Mouse (Mus musculus): ENCODE results near the gene Prmt7. TPM values are rescaled to one million over a fixed set of nuclear protein-coding genes. Genes with fewer than 3 reads are reported as not detected.

The Prmt7 gene
- polyA plus RNA-seq (2016; fragmentation: Nextera tagmentation; extraction: Ambion mirVana): 43.2 and 45.6 TPM in 2 replicates

GRCm38 (mm10) chr8:106210821-106211345 is at the start of gene Prmt7, which contains the start of gene Slc7a6os:
TSS of gene Prmt7 (plus strand) at chr8:106210936.
TSS of gene Slc7a6os (minus strand) at chr8:106210935.
- peak; percentile 96 for ATAC-seq
- H3K9ac ChIP-seq: peak within 1 kb of the TSS; percentile 85
- peaks cover 27% of the 10 kb centered on the region for H3K4me1 ChIP-seq
- WGBS (ENCODE audit: insufficient replicate concordance): 0% methylated on average over 52 of the region's 52 CpGs
- peak within 1 kb of the TSS; percentile 72 for H3K4me3 ChIP-seq
- no peaks in the 10 kb centered on the region for H3K9me3 ChIP-seq (replicated peaks)
- no peaks in the 10 kb centered on the region for H3K27me3 ChIP-seq (replicated peaks)
- peak within 1 kb of the TSS; percentile 85 for H3K27ac ChIP-seq
- peaks cover 62% of the 10 kb centered on the region for H3K36me3 ChIP-seq
- peak within 1 kb of the TSS; percentile 85 for H3K4me2 ChIP-seq

GRCm38 (mm10) chr8:106163251-106163650 is 47.5 kb upstream of the Prmt7 start:
- WGBS (ENCODE audit: insufficient replicate concordance): 82% methylated on average over 9 of the region's 9 CpGs
- H3K4me2 ChIP-seq: no peak overlapping the region
- H3K4me3 ChIP-seq: no peak overlapping the region
- peaks cover 11% of the 10 kb centered on the region for H3K4me1 ChIP-seq
- H3K36me3 ChIP-seq: peaks cover 57% of the 10 kb centered on the region
- peaks cover 8% of the 10 kb centered on the region; the same call in 1 of the 2 replicates for H3K27me3 ChIP-seq (replicated peaks)
- no peak overlapping the region for H3K27ac ChIP-seq
- no peaks in the 10 kb centered on the region for H3K9me3 ChIP-seq (replicated peaks)
- no peak for ATAC-seq
- no peak overlapping the region for H3K9ac ChIP-seq

DNA sequence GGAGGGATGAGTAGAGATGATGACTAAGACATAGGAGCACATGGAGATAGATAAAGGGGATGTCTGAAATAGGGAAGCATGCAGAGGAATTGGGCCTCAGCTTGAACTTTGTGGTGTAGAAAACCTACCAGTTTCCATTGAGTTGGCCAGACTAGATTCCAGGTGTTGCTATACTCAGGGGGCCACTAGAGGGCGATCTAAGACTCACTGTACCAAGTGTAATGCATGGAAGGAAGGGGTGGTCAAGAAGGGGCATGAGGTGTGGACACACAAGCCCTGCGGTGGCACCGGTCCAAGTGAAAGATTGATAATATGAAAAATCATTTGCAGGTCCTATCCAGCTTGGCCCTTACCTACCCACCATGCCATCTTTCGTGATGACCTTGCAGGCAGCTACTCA is 45.3 kb upstream of the Prmt7 start:
- Histone ChIP-seq H3K4me2 (no peak overlapping the region), H3K27me3 (replicated peaks) (peaks cover 8% of the 10 kb centered on the region; the same call in 1 of the 2 replicates), H3K9me3 (replicated peaks) (no peaks in the 10 kb centered on the region), H3K27ac (no peak overlapping the region), H3K4me3 (no peak overlapping the region), H3K36me3 (peaks cover 42% of the 10 kb centered on the region), H3K9ac (no peak overlapping the region), H3K4me1 (peaks cover 31% of the 10 kb centered on the region)
- WGBS (ENCODE audit: insufficient replicate concordance): 33% methylated on average over 4 of the region's 4 CpGs
- ATAC-seq: no peak

DNA sequence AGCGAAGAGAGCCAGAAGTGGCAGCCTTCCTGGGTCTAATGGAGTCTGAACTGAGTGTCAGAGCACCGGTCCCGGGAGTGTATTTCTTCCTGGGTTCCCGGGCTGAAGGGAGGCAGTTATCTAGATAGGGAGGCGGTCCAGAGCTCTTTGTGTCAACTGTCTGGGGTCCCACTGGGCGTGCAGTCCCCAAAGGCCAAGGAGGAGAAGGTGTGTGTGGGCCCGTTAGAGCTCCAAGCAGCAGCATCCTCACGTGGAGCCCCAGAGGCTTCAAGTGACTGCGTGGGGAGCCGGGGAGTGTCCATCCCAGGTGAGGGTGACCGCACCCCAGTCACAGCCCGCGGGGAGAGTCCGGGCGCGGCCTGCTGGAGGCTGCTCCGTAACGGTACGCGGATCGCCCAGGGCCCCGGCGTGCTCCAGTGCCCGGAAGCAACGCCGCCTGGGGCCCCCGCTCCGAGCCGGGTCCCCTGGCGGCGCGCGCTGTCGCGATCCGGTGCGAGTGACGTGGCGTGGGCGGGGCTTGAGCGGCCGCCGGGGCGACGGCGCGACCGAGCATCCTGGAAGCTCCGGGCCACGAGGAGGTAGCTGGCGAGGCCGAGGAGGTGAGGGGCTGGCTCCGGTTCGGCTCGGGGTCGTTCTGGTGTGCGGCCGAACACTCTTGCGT is 42.2 kb upstream of the Prmt7 start, which contains the start of gene Slc7a6:
Gene Slc7a6 (plus strand): TSS at position 502 of the 661 bp plus-strand sequence.
- Histone ChIP-seq H3K27me3 (replicated peaks) (peaks cover 8% of the 10 kb centered on the region; the same call in 1 of the 2 replicates), H3K9ac (peak within 1 kb of the TSS; percentile 81), H3K4me2 (peak within 1 kb of the TSS; percentile 100), H3K4me1 (peaks cover 34% of the 10 kb centered on the region), H3K36me3 (peaks cover 12% of the 10 kb centered on the region), H3K9me3 (replicated peaks) (no peaks in the 10 kb centered on the region), H3K4me3 (peak within 1 kb of the TSS; percentile 81), H3K27ac (peak within 1 kb of the TSS; percentile 79)
- ATAC-seq: peak; percentile 90
- under 1% methylated on average over 55 of the region's 59 CpGs for WGBS (ENCODE audit: insufficient replicate concordance)

GRCm38 (mm10) chr8:106169017-106169933 is 41.5 kb upstream of the Prmt7 start:
- Histone ChIP-seq H3K27me3 (replicated peaks) (peaks cover 8% of the 10 kb centered on the region; the same call in 1 of the 2 replicates), H3K27ac (peak overlapping the region; percentile 79), H3K4me3 (peak overlapping the region; percentile 81), H3K4me2 (peak overlapping the region; percentile 100), H3K9me3 (replicated peaks) (no peaks in the 10 kb centered on the region), H3K9ac (peak overlapping the region; percentile 81), H3K4me1 (peaks cover 36% of the 10 kb centered on the region), H3K36me3 (peaks cover 4% of the 10 kb centered on the region)
- WGBS (ENCODE audit: insufficient replicate concordance): 1% methylated on average over 54 of the region's 54 CpGs
- ATAC-seq: peak; percentile 69

- H3K36me3 ChIP-seq: no peaks in the 10 kb centered on the region
- H3K4me2 ChIP-seq: peak overlapping the region; percentile 100
- H3K27me3 ChIP-seq (replicated peaks): peaks cover 8% of the 10 kb centered on the region; the same call in 1 of the 2 replicates
- WGBS (ENCODE audit: insufficient replicate concordance): 26% methylated on average over 6 of the region's 6 CpGs
- peak overlapping the region; percentile 81; the same call in 1 of the 2 replicates for H3K9ac ChIP-seq
- peak overlapping the region; percentile 81 for H3K4me3 ChIP-seq
- H3K4me1 ChIP-seq: peaks cover 36% of the 10 kb centered on the region
- no peak overlapping the region for H3K27ac ChIP-seq
- no peak for ATAC-seq
- no peaks in the 10 kb centered on the region for H3K9me3 ChIP-seq (replicated peaks)
Observed at GRCm38 (mm10) chr8:106169934-106170480, 40.7 kb upstream of the Prmt7 start.

- H3K36me3 ChIP-seq: no peaks in the 10 kb centered on the region
- H3K4me2 ChIP-seq: no peak overlapping the region
- no peak overlapping the region for H3K27ac ChIP-seq
- no peaks in the 10 kb centered on the region for H3K9me3 ChIP-seq (replicated peaks)
- no peaks in the 10 kb centered on the region for H3K27me3 ChIP-seq (replicated peaks)
- 61% methylated on average over 3 of the region's 3 CpGs for WGBS (ENCODE audit: insufficient replicate concordance)
- no peak overlapping the region for H3K4me3 ChIP-seq
- ATAC-seq: no peak
- H3K9ac ChIP-seq: no peak overlapping the region
- peaks cover 36% of the 10 kb centered on the region for H3K4me1 ChIP-seq
Observed at GRCm38 (mm10) chr8:106173566-106173965, 37.2 kb upstream of the Prmt7 start.

GRCm38 (mm10) chr8:106176891-106177290 is 33.8 kb upstream of the Prmt7 start:
- no peaks in the 10 kb centered on the region for H3K9me3 ChIP-seq (replicated peaks)
- no peak for ATAC-seq

GRCm38 (mm10) chr8:106177594-106177993 is 33.1 kb upstream of the Prmt7 start:
- no peak overlapping the region for H3K9ac ChIP-seq
- no peak overlapping the region for H3K27ac ChIP-seq
- H3K4me2 ChIP-seq: no peak overlapping the region
- H3K4me1 ChIP-seq: peaks cover 19% of the 10 kb centered on the region
- WGBS (ENCODE audit: insufficient replicate concordance): 63% methylated on average over 1 of the region's 1 CpGs
- no peak for ATAC-seq
- peaks cover 8% of the 10 kb centered on the region; the same call in 1 of the 2 replicates for H3K36me3 ChIP-seq
- no peaks in the 10 kb centered on the region for H3K27me3 ChIP-seq (replicated peaks)
- H3K9me3 ChIP-seq (replicated peaks): no peaks in the 10 kb centered on the region
- no peak overlapping the region for H3K4me3 ChIP-seq

More at GRCm38 (mm10) chr8:106176891-106177290, 33.8 kb upstream of the Prmt7 start:
- Histone ChIP-seq H3K27me3 (replicated peaks) (no peaks in the 10 kb centered on the region), H3K4me3 (no peak overlapping the region), H3K27ac (no peak overlapping the region), H3K36me3 (peaks cover 8% of the 10 kb centered on the region; the same call in 1 of the 2 replicates), H3K4me2 (no peak overlapping the region), H3K4me1 (peaks cover 19% of the 10 kb centered on the region), H3K9ac (no peak overlapping the region)
- 56% methylated on average over 1 of the region's 1 CpGs for WGBS (ENCODE audit: insufficient replicate concordance)

DNA sequence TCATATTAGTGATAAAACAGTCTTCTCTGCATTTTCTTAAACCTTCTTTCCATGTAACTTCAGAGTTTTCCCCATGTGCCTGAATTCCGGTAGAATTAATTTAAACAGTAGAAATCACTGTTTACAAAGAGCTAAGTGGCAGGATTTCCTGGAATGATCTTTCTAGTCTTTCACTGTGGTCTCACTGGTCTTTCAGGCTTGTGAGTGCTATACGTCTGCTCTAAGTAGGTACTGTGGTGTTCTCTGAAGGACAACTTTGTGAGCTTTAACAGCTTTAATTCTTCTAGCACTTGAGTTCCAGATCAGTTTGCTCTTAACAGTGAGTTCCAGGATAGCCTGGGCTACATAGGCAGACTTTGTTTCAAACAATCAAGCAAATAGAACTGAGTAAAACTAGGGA is 32.3 kb upstream of the Prmt7 start:
- Histone ChIP-seq H3K4me3 (no peak overlapping the region), H3K9ac (no peak overlapping the region), H3K36me3 (peaks cover 8% of the 10 kb centered on the region; the same call in 1 of the 2 replicates), H3K4me2 (no peak overlapping the region), H3K4me1 (peaks cover 16% of the 10 kb centered on the region), H3K9me3 (replicated peaks) (no peaks in the 10 kb centered on the region), H3K27me3 (replicated peaks) (no peaks in the 10 kb centered on the region), H3K27ac (no peak overlapping the region)
- WGBS (ENCODE audit: insufficient replicate concordance): 69% methylated on average over 2 of the region's 2 CpGs
- ATAC-seq: no peak

DNA sequence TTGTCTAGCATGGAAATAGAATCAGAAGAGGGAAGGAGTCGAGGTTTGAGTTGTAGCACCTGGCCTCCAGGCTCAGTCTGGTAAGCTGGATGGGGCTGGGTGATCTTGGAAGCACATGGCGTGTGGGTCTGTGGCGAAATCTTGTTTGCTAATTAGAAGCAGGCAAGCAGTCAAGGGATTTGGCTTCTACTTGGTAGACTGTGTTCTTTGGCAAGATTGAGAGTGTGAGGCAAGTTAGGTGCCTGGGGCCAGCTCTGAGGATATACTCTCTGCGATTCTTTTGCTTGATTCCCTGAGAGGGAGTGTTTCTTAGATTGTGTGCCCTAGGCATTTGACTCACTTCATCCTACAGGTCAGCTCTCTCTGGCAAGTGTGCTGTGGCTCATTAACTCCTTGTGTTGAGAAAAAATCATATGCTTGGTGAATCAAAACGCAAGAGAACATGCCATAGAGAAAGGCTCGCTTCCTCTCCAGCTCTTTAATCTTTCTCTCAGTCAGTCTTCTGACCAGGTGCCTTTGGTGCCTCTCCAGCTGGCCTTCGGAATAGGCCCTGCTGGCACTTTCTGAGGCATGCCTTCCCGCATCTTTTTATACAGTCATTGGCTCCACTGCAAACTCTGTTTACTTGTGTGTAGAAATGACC is 25.0 kb upstream of the Prmt7 start:
- H3K9me3 ChIP-seq (replicated peaks): no peaks in the 10 kb centered on the region
- H3K4me1 ChIP-seq: peaks cover 14% of the 10 kb centered on the region; the same call in 1 of the 2 replicates
- no peak overlapping the region for H3K27ac ChIP-seq
- no peaks in the 10 kb centered on the region; the same call in 1 of the 2 replicates for H3K27me3 ChIP-seq (replicated peaks)
- peaks cover 20% of the 10 kb centered on the region for H3K36me3 ChIP-seq
- H3K4me3 ChIP-seq: no peak overlapping the region
- no peak overlapping the region for H3K9ac ChIP-seq
- 80% methylated on average over 8 of the region's 8 CpGs for WGBS (ENCODE audit: insufficient replicate concordance)
- no peak overlapping the region for H3K4me2 ChIP-seq
- no peak for ATAC-seq
